Mouse (Mus musculus) spleen, adult 2 months (tissue): ENCODE data around the gene Armc6. TPM values are rescaled to one million over a fixed set of nuclear protein-coding genes. Genes with fewer than 3 reads are reported as not detected.

ENCODE experiments used
- DNase-seq, 2 experiments: peaks; one replicate each; pipeline versions ENCODE4 v3.0.0 to v3.0.0-alpha.2; 2012 to 2021; ENCODE audit warnings: low spot score in 2 of 2, low read depth in 1 of 2
- H3K27ac ChIP-seq: fragments of 200-500 bp; 2 replicates; pipeline ENCODE4 v1.5.1; 2012; ENCODE audit warnings: low read length, inconsistent platforms; ENCODE audit not compliant: insufficient read depth
- H3K27me3 ChIP-seq: fragments of 200-500 bp; 2 replicates; pipeline ENCODE4 v1.6.1; 2012; ENCODE audit warnings: mild to moderate bottlenecking, moderate library complexity, low read length, inconsistent platforms; ENCODE audit not compliant: control insufficient read depth, insufficient read depth
- H3K36me3 ChIP-seq: fragments of 200-500 bp; 2 replicates; pipeline ENCODE4 v1.6.1; 2012; ENCODE audit warnings: mild to moderate bottlenecking, low read length, inconsistent platforms; ENCODE audit not compliant: control insufficient read depth, insufficient read depth
- H3K4me1 ChIP-seq: fragments of 200-500 bp; 2 replicates; pipeline ENCODE4 v1.6.1; 2011; ENCODE audit warnings: inconsistent platforms; ENCODE audit not compliant: control insufficient read depth, insufficient read depth, insufficient read length
- H3K4me3 ChIP-seq: fragments of 200-500 bp; 2 replicates; pipeline ENCODE4 v1.5.1; 2011; ENCODE audit warnings: mild to moderate bottlenecking, inconsistent platforms; ENCODE audit not compliant: insufficient read depth, insufficient read length; ENCODE audit errors: extremely low read depth
- CTCF ChIP-seq: fragments of 200-500 bp; IDR thresholded peaks from 2 replicates; pipeline ENCODE4 v1.5.1; 2011; ENCODE audit warnings: mild to moderate bottlenecking, inconsistent platforms; ENCODE audit not compliant: insufficient read depth, insufficient read length, insufficient replicate concordance; ENCODE audit errors: extremely low read depth
- POLR2A ChIP-seq: fragments of 200-500 bp; IDR thresholded peaks from 2 replicates; pipeline ENCODE4 v1.6.1; 2011; ENCODE audit warnings: low read depth, low read length, inconsistent platforms
- WGBS: fragments of 180-500 bp; shearing (Covaris S2); methylation state at CpG from one replicate; pipeline ENCODE4 v1.1.7; 2018; 5-methylcytosine and 5-hydroxymethylcytosine counted together
- polyA plus RNA-seq: library from polyadenylated mRNA; depleted of rRNA; stranded (reverse); fragments of >200 nt; gene quantifications from 2 replicates; pipeline ENCODE4 v1.2.3, GENCODE M21; 2012

Armc6 gene
- polyA plus RNA-seq, 1 experiment = 11.5 TPM

DNA sequence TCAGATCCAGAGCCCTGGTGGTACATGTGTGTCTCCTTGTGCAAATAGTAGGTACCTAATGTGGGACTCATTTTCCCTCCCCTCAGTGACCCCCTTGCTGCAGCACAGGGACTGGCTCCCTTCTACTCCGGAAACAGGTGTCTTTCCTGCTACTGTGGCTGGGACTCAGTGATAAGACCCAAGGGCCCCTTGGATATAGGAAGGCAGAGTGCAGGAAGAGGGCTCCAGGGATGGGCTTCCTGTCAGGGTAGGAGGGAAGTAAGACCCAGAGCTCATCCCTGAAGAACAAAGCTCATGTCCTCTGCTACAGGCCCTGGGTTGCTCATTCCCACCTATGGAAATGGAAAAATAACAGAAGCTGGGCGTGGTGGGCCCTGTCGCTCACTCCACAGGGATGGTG, 42.2 kb upstream of the Armc6 start:
- H3K27me3 ChIP-seq = no peaks in the 10 kb centered on the region
- DNase-seq = no peak
- H3K36me3 ChIP-seq = no peaks in the 10 kb centered on the region
- H3K27ac ChIP-seq = no peak overlapping the region
- WGBS = 62% methylated on average over 3 of the region's 3 CpGs
- no peaks in the 10 kb centered on the region for H3K4me1 ChIP-seq
- H3K4me3 ChIP-seq = no peak overlapping the region
- no peak for TF ChIP-seq CTCF
- TF ChIP-seq POLR2A = no peak

DNA sequence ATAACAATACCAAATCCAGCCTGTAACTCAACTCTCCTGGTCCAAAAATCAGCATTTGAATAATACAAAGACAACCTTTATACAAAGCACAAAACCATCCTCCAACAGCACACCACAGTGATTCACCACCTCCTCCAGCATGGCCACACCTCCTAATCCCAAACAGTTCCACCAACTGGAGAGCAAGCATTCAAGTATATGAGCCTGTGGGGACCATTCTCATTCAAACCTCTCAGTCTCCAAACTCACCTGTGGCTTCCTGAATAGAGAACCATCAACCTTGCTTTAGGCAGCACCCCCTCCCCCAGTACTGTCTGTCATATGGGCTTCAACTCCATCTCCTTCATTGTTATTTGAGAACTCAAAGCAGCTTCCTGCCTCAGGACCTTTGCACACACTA, 40.1 kb upstream of the Armc6 start:
- Histone ChIP-seq H3K27ac (no peak overlapping the region), H3K36me3 (no peaks in the 10 kb centered on the region), H3K4me1 (no peaks in the 10 kb centered on the region), H3K27me3 (no peaks in the 10 kb centered on the region), H3K4me3 (no peak overlapping the region)
- DNase-seq = no peak
- TF ChIP-seq CTCF (no peak), POLR2A (no peak)

DNA sequence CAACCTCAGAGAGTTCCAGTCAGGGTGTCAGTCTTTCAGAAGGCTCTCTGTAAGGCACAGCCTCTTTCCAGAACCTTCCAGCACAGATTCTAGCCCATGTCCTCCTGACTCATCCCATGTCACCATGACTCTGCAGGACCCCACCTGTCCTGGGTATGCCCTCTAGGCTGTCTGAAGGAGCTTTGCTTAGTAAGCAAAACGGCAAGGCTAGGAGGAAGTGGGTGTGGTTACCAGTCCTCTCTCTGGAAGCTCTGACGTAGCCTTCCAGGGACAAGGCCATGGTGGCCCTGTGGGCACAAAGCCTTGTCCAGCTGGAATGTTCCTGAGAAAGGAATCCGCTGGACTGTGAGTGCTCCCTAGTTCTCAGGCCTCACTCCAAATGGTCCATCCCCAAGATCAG, 38.7 kb upstream of the Armc6 start:
- DNase-seq = no peak
- 29% methylated on average over 3 of the region's 3 CpGs for WGBS
- no peak overlapping the region for H3K27ac ChIP-seq
- H3K4me1 ChIP-seq = no peaks in the 10 kb centered on the region
- no peak overlapping the region for H3K4me3 ChIP-seq
- TF ChIP-seq CTCF (no peak), POLR2A (no peak)
- H3K36me3 ChIP-seq = no peaks in the 10 kb centered on the region
- H3K27me3 ChIP-seq = no peaks in the 10 kb centered on the region

DNA sequence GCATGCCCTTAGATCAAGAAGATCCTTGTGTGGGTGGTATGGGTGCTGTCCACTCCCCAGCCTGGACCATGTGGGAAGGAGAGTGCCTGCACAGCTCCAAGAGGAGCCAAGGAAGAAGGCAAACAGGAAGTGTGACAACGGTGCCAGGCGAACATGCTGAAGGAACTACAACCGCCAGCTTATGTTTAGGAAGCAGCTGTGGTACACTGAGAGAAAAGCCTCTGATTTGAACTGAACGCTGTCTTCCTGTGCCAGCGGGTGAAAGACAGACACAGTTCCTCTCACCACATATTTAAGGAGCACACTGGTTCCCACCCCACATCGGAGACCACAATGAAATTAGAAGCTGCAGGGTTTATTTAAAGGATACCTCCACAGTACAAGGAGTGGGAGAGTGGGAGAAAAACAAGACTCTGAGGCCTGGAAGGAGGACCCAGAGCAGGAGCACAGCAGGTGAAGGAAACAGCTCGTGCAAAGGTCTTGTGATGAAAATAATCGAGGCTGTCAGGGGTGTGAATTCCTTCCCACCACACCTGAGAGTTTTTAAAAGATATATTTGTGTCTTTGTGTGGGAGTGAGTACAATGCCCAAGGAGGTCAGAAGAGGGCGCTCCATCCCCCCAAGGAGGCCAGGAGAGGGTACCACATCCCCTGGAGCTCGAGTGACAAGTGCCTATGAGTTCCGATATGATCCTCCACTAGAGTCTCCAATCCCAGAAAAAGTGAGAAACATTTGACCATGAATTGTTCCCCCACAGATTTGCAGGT, 34.7 kb upstream of the Armc6 start:
- DNase-seq = no peak
- H3K27ac ChIP-seq = no peak overlapping the region
- TF ChIP-seq POLR2A = no peak
- TF ChIP-seq CTCF = no peak

DNA sequence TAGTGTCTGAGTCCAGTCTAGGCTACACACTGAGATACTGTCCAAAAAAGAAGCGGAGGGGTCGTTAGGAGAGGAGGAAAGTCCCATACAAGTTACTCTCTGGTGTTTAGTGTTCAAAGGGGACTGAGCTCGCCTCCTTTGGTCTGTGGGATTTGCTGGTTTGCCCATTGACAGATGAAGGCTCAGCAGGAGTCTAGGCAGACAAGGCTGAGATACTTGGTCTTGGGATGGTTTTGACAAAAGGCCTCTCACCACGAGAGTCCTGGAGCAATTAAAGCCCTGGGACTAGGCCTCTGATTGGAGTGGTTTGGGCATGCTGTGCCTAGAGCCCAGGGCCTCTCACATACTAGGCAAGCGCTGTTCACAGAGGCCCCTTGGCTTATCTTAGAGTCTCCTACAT, 34.0 kb upstream of the Armc6 start:
- Histone ChIP-seq H3K4me3 (no peak overlapping the region), H3K27ac (no peak overlapping the region), H3K27me3 (no peaks in the 10 kb centered on the region), H3K36me3 (peaks cover 3% of the 10 kb centered on the region; the same call in 1 of the 2 replicates), H3K4me1 (no peaks in the 10 kb centered on the region)
- WGBS = 70% methylated on average over 5 of the region's 5 CpGs
- no peak for DNase-seq
- TF ChIP-seq POLR2A (no peak), CTCF (no peak)

More for the DNA sequence above, 34.7 kb upstream of the Armc6 start:
- WGBS = 8% methylated on average over 11 of the region's 11 CpGs
- H3K27me3 ChIP-seq = no peaks in the 10 kb centered on the region
- peaks cover under 1% of the 10 kb centered on the region; the same call in 1 of the 2 replicates for H3K36me3 ChIP-seq
- H3K4me3 ChIP-seq = no peak overlapping the region
- H3K4me1 ChIP-seq = no peaks in the 10 kb centered on the region

DNA sequence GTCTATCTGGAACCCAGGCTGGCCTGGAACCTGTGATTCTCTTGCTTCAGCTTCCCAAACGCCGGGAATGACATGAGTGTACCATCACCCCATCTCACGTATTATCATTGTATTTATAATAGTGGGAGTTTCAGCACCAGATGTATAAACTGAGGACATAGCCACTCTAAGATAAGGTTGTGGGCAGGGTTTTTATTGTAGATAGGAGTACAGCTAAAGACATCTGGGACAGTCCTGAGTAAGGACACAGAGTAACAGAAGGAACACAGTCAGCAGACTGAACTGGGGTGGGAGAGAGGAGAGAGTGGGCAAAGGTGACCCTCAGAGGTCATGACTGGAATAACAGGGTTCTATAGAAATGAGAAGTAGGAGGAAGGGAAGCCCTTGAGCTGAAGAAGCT, 33.4 kb upstream of the Armc6 start:
- Histone ChIP-seq H3K27me3 (no peaks in the 10 kb centered on the region), H3K36me3 (peaks cover 8% of the 10 kb centered on the region), H3K4me1 (no peaks in the 10 kb centered on the region), H3K4me3 (no peak overlapping the region), H3K27ac (no peak overlapping the region)
- no peak for DNase-seq
- WGBS = 79% methylated on average over 3 of the region's 3 CpGs
- TF ChIP-seq CTCF (no peak), POLR2A (no peak)

DNA sequence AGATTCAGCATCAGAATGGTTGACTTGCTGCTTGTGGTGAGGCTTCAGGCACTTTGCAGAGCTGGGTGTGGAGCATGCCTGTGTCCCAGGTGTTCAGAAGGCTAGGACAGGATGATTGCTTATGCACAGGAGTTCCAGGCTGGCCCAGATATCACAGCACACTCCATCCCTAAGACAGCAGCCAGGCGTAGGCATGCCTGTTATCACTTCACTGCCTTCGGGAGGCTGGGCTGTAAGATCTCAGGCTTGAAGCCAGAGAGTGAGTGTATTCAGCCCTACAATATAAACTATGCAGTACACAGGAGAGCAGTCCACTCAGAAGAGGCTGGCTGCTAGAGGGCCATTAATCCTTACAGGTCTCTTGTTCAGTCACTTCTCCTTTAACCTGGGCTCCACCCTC, 24.8 kb upstream of the Armc6 start:
- Histone ChIP-seq H3K4me1 (no peaks in the 10 kb centered on the region), H3K4me3 (no peak overlapping the region), H3K27ac (0 out of 2 replicates have a peak overlapping the region, but pooled peaks have one; percentile 1), H3K36me3 (peaks cover 47% of the 10 kb centered on the region), H3K27me3 (no peaks in the 10 kb centered on the region)
- TF ChIP-seq CTCF (no peak), POLR2A (no peak)
- 92% methylated on average over 2 of the region's 2 CpGs for WGBS
- DNase-seq = no peak
